In the genomic region with DNA sequence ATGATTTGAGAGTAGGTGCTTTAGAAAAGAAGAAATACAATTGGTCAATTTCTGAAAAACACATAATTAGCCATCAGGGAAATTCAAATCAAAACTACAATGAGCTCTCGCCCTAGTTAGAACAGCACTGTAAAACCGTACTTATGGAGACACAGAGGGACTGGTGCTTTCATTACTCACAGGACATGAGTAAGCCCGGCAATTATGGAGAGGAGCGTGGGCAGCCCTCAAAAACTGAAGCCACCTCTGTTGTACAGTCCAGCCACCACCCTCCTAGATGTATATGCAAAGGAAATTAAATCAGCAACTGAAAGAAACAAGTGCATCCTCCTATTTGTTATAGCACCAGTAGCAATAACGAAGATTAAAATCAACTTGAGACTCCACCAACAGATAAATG, we compare ENCODE assay signal across 18 mouse cellular contexts.
"Had no signal": no experiment of that assay in that cellular context is flagged by ENCODE, and none has a peak within 500 bp of the region (broad histone marks: within the 10 kb centered on the region; RNA-seq: fewer than 3 reads in every experiment).

No protein-coding gene starts in this region.

- DNase-seq: gastrocnemius, adult 2 months; gastrocnemius, postnatal 10 days; gastrocnemius, postnatal 25 days; heart, adult 18-20 months; heart, postnatal 10 days; heart, postnatal 4 days; kidney, adult 18-20 months; kidney, adult 8-10 months; kidney, postnatal 14 days; kidney, postnatal 36 days; layer of hippocampus, adult 9-11 months; layer of hippocampus, postnatal 36 days; liver; liver, embryonic 13.5 days had no signal

- ATAC-seq: hindbrain, embryonic 16.5 days; inflammation-experienced regulatory T-cells, adult 6 months; intestine, embryonic 15.5 days; intestine, postnatal 0 days had no signal
